Mouse (Mus musculus): Measurements from ENCODE around the gene Ncf2. TPM values are rescaled to one million over a fixed set of nuclear protein-coding genes. Genes with fewer than 3 reads are reported as not detected.

Ncf2 gene
- polyA plus RNA-seq (2017; shearing (Covaris generic)): 1 to 10 TPM; 2.1 to 5.3 TPM

GRCm38 (mm10) chr1:152799897-152800296 is at the start of gene Ncf2:
TSS of gene Ncf2 (plus strand) at chr1:152800194.

DNA sequence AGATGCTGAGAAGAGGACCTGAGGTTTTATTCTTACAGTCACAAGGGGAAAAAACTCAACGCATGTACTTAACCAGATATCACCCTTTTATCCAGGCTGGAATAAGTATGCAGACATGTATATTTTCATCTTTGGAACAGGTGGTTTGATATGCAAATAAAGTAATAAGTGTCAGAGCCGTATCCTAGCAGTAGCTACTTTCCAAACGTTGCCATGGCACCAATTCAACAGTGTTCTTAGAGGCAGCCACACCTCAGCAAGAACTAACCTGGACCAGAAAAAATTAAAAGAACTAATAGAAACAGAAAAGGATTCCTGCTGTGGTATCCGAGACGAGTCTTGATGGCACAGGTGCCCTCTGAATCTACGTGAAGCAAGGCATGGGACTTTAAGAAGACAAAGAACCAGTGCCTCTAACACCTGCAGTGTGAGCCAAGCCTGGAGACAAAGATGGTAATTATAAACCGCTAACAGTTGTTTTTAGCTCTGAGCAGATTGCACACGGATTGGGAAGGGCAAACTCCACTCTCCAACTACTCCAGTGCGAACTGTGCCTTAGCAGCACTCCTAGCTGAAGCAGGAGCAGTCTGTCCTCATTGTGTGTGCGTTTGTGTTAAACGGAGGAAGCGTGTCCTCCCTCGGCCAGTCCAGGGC is 49.6 kb upstream of the Ncf2 start, which contains the start of gene Apobec4:
Apobec4 (plus strand) TSS at position 240 of the 654 bp plus-strand sequence.

GRCm38 (mm10) chr1:152766032-152766772 is 33.8 kb upstream of the Ncf2 start, which contains the start of the genes Rgl1 and Arpc5:
TSS of gene Rgl1 (minus strand) at chr1:152766351.
TSS of gene Arpc5 (plus strand) at chr1:152766542.

Other genes with a start within 250 kb of the Ncf2 start
- not detected for gene Apobec4, start 49.6 kb upstream of the Ncf2 start, polyA plus RNA-seq (2017; shearing (Covaris generic))
- gene Rgl1, start 33.8 kb upstream of the Ncf2 start, polyA plus RNA-seq (2017; shearing (Covaris generic)): 1 to 10 TPM; 2.1 to 4.1 TPM
- 100 to 1,000 TPM; 742 to 958 TPM for gene Arpc5, start 33.7 kb upstream of the Ncf2 start, polyA plus RNA-seq (2017; shearing (Covaris generic))
- 10 to 100 TPM; 35.0 to 37.5 TPM for gene Smg7, start 102.5 kb downstream of the Ncf2 start, polyA plus RNA-seq (2017; shearing (Covaris generic))
- 1 to 10 TPM in 1 of 2 experiments, under 1 TPM in 1; 0.91 to 2.0 TPM for gene Nmnat2, start 154.8 kb downstream of the Ncf2 start, polyA plus RNA-seq (2017; shearing (Covaris generic))